Mouse (Mus musculus): ENCODE measurements around the gene Nup88. TPM values are rescaled to one million over a fixed set of nuclear protein-coding genes. Genes with fewer than 3 reads are reported as not detected.
A peak's percentile ranks its signal among the peaks of the same experiment; 100 is the strongest.

The Nup88 gene
- polyA plus RNA-seq, 1 experiment from 2014 or later = 104 TPM

DNA sequence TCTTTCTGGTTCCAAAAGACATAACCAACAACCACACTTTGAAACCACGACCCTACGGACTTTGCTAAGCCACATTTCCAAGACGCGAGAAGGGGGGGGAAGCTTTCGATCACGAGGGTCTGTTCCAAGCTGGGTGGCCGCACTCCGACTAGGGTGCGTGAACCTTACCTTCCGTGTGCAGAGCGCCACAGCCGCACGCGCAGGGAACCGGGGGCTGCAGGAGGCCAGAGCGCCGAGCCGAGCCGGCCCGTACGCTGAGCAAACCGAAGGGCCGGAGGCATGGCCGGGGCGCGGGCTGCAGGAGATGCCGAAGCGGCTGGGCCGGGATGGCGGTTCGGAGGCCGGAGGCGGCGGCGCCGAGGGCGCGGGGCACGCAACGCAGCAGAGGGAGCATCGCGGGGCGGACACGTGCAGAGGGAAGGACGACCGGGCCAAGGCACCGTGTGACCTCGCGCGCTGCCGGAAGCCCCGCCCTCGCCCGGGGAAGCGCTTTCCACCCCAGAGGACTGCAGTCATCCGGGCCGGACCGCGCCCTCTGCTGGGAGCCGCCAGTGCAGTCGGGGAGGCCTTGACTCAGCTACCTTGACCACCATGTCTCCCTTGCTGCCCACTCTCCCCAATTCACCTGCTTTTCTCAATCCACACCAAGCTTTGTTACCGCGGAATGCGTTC lies 12.9 kb upstream of the Nup88 start, which contains the start of gene C1qbp:
Gene C1qbp, minus strand, starts transcription at position 470 of the 672 bp plus-strand sequence.
- ATAC-seq = peak; percentile 96
- H3K27ac ChIP-seq = peak within 1 kb of the TSS; percentile 71
- peaks cover 50% of the 10 kb centered on the region for H3K36me3 ChIP-seq
- H3K4me3 ChIP-seq (replicated peaks) = peak within 1 kb of the TSS; percentile 100
- WGBS = under 1% methylated on average over 64 of the region's 64 CpGs
- H3K4me1 ChIP-seq (replicated peaks) = peaks cover 14% of the 10 kb centered on the region
- H3K9me3 ChIP-seq = no peaks in the 10 kb centered on the region
- peak within 1 kb of the TSS; percentile 56 for H3K4me2 ChIP-seq (replicated peaks)
- peak within 1 kb of the TSS; percentile 99 for H3K9ac ChIP-seq
- no peaks in the 10 kb centered on the region for H3K27me3 ChIP-seq (replicated peaks)

DNA sequence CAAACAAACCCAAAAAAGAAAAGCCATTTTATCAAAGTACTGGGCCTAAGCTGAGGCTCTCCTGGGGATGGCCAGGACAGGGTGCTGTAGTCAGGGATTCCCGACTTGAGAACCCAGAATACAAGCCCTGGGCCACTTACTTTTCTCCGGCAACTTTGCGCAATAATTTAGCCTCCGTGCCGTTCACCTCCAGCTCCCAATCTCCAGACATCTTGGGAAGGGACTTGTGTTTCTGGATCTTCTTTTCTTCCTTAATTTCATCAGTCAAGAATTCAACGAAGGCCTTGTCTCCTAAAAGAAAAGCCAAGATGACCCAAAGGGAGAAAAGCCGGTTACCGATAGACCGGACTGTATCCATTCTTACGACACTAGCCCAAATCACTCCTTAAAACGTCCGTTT lies 12.3 kb upstream of the Nup88 start:
- Histone ChIP-seq H3K4me1 (replicated peaks) (peaks cover 14% of the 10 kb centered on the region), H3K9me3 (no peaks in the 10 kb centered on the region), H3K9ac (peak overlapping the region; percentile 99), H3K36me3 (peaks cover 52% of the 10 kb centered on the region), H3K4me2 (replicated peaks) (peak overlapping the region; percentile 56), H3K27ac (no peak overlapping the region), H3K4me3 (replicated peaks) (peak overlapping the region; percentile 100), H3K27me3 (replicated peaks) (no peaks in the 10 kb centered on the region)
- WGBS = 9% methylated on average over 12 of the region's 12 CpGs
- no peak for ATAC-seq

- Histone ChIP-seq H3K4me3 (replicated peaks) (peak overlapping the region; percentile 11; the same call in 1 of the 2 replicates), H3K27ac (no peak overlapping the region), H3K4me1 (replicated peaks) (peaks cover 14% of the 10 kb centered on the region), H3K4me2 (replicated peaks) (0 out of 2 replicates have a peak overlapping the region, but pooled peaks have one; percentile 56), H3K36me3 (peaks cover 52% of the 10 kb centered on the region), H3K27me3 (replicated peaks) (no peaks in the 10 kb centered on the region), H3K9ac (0 out of 2 replicates have a peak overlapping the region, but pooled peaks have one; percentile 13), H3K9me3 (no peaks in the 10 kb centered on the region)
- 91% methylated on average over 14 of the region's 14 CpGs for WGBS
- no peak for ATAC-seq
These were observed 11.2 kb upstream of the Nup88 start for GRCm38 (mm10) chr11:70980751-70981510.

DNA sequence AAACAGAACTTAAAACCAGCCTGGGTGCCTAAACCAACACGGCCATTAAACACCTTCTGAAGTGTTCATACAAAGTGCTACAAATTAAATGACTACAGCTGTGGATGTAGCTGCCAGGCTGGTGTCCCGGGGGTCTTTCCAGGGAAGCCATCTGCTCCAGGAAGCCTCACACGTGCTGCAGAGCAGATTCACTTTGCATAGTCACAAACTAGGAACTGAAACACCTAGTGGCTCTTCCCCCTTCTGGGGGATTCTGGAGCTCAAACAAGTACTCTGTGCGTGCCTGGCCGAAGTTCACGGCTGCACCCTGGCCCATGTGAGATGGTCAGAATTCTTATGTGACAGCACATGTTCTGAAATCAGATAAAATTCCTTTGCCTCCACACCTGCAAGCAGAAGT lies 10.5 kb upstream of the Nup88 start:
- H3K4me3 ChIP-seq (replicated peaks) = no peak overlapping the region
- WGBS = 83% methylated on average over 6 of the region's 6 CpGs
- H3K27me3 ChIP-seq (replicated peaks) = no peaks in the 10 kb centered on the region
- no peaks in the 10 kb centered on the region for H3K9me3 ChIP-seq
- no peak overlapping the region for H3K27ac ChIP-seq
- peaks cover 49% of the 10 kb centered on the region for H3K36me3 ChIP-seq
- peaks cover 14% of the 10 kb centered on the region for H3K4me1 ChIP-seq (replicated peaks)
- no peak overlapping the region for H3K9ac ChIP-seq
- no peak for ATAC-seq
- no peak overlapping the region for H3K4me2 ChIP-seq (replicated peaks)

DNA sequence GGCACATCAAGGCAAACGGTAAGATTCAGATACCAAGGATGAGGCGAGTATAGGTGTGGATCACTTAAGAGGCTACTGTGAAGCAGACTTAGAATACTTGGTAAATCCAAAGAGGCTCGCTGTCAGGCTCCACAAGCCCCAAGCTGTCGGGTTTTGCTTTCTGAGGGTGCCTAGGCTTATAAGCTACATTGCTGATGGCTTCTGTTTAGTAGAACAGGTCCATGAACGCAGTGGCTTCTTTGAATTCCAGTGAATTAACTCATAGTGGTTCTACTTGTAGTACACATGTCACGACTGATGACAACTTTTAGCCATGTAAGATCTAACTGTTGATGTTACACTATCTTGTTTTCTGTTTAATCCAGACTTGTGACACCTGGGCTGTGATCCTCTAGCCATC lies 7.5 kb upstream of the Nup88 start:
- no peak for ATAC-seq
- H3K27ac ChIP-seq = no peak overlapping the region
- no peaks in the 10 kb centered on the region for H3K27me3 ChIP-seq (replicated peaks)
- peaks cover 52% of the 10 kb centered on the region for H3K36me3 ChIP-seq
- 86% methylated on average over 6 of the region's 6 CpGs for WGBS
- peaks cover 14% of the 10 kb centered on the region for H3K4me1 ChIP-seq (replicated peaks)
- H3K9ac ChIP-seq = no peak overlapping the region
- no peaks in the 10 kb centered on the region for H3K9me3 ChIP-seq
- H3K4me3 ChIP-seq (replicated peaks) = no peak overlapping the region
- no peak overlapping the region for H3K4me2 ChIP-seq (replicated peaks)

DNA sequence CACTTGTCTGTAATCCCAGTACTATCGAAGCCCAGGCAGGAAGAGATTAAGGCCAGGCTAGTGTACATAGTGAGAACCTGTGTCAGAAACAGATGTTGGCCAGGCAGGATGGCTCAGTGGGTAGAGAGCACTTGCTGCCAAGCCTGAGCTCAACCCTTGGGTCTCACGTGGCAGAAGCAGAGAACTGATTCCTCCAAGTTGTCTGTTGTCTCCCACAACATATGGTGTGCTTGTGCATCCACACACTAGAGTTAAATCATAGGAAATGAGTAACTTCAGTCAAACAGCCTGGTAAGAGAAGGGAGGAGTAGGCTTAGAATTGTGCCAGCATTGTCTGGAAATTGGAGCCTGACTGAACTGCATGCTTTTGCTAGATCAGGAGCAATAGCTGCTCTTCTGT lies 5.4 kb upstream of the Nup88 start:
- WGBS = 77% methylated on average over 2 of the region's 2 CpGs
- Histone ChIP-seq H3K36me3 (peaks cover 43% of the 10 kb centered on the region), H3K9me3 (no peaks in the 10 kb centered on the region), H3K27ac (no peak overlapping the region), H3K27me3 (replicated peaks) (no peaks in the 10 kb centered on the region), H3K4me3 (replicated peaks) (no peak overlapping the region), H3K4me2 (replicated peaks) (no peak overlapping the region), H3K9ac (no peak overlapping the region), H3K4me1 (replicated peaks) (peaks cover 5% of the 10 kb centered on the region)
- ATAC-seq = no peak

GRCm38 (mm10) chr11:70973947-70974346 lies 4.2 kb upstream of the Nup88 start:
- no peak for ATAC-seq
- no peaks in the 10 kb centered on the region for H3K27me3 ChIP-seq (replicated peaks)
- H3K4me3 ChIP-seq (replicated peaks) = no peak overlapping the region
- no peak overlapping the region for H3K9ac ChIP-seq
- 71% methylated on average over 4 of the region's 4 CpGs for WGBS
- no peak overlapping the region for H3K4me2 ChIP-seq (replicated peaks)
- H3K36me3 ChIP-seq = peaks cover 32% of the 10 kb centered on the region
- H3K9me3 ChIP-seq = no peaks in the 10 kb centered on the region
- H3K27ac ChIP-seq = no peak overlapping the region
- H3K4me1 ChIP-seq (replicated peaks) = peaks cover 5% of the 10 kb centered on the region

- no peaks in the 10 kb centered on the region for H3K27me3 ChIP-seq (replicated peaks)
- no peak overlapping the region for H3K4me3 ChIP-seq (replicated peaks)
- H3K27ac ChIP-seq = no peak overlapping the region
- H3K9me3 ChIP-seq = no peaks in the 10 kb centered on the region
- H3K4me2 ChIP-seq (replicated peaks) = no peak overlapping the region
- H3K4me1 ChIP-seq (replicated peaks) = peaks cover 12% of the 10 kb centered on the region
- 0 out of 2 replicates have a peak, but pooled peaks cover 20% of the 10 kb centered on the region for H3K36me3 ChIP-seq
- 67% methylated on average over 1 of the region's 1 CpGs for WGBS
- no peak for ATAC-seq
- H3K9ac ChIP-seq = no peak overlapping the region
These were observed 2.8 kb upstream of the Nup88 start for GRCm38 (mm10) chr11:70972586-70972985.

DNA sequence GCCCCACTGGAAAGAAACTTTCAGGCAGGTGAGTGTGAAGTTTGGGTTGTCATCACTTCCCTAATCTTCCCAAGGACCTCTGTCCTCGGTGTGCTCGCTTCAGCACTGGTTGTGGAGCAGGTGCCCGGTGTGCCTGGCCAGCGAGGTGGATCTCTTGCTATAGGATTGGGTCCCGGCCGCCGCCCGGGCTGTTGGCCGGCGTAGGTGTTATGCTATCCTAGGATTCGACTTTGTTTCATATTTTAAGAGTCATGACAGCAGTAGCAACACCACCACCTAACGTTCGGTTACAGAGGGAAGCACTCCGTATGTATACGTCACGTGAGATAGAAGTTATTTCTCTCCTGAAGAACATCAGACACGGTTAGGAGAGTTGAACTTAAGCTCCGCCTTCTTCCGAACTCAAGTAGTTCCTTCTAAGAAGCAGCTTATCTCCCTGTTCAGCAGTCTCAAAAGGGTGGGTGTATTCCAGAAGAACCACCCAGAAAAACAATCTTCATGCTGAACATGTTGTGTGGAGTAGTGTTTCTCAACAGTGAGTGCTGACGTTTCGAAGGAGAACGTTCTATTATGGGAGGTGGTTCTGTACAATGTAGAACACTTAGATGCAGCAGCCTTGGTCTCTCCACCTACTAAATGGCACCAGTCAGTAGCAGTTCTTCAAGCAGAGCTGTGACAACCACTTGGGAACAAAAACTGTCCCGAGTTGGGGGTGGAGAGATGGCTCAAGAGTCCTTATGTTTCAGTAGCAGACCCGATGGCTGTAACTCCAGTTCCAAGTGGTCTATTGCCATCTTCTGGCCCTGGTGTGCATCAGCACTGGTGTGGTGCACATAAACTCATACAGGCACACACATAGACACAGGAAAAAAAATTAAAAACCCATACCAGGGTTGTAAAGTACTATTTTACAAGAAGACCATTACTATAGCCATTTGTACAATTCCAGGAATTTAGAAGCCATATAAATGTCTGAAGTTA lies 1.1 kb upstream of the Nup88 start:
- H3K4me1 ChIP-seq (replicated peaks) = peaks cover 12% of the 10 kb centered on the region
- peak overlapping the region; percentile 79 for H3K27ac ChIP-seq
- H3K4me2 ChIP-seq (replicated peaks) = peak overlapping the region; percentile 76
- peak overlapping the region; percentile 53 for H3K9ac ChIP-seq
- no peaks in the 10 kb centered on the region for H3K9me3 ChIP-seq
- peak; percentile 48 for ATAC-seq
- peaks cover 10% of the 10 kb centered on the region; the same call in 1 of the 2 replicates for H3K36me3 ChIP-seq
- WGBS = 15% methylated on average over 24 of the region's 24 CpGs
- peak overlapping the region; percentile 90 for H3K4me3 ChIP-seq (replicated peaks)
- no peaks in the 10 kb centered on the region for H3K27me3 ChIP-seq (replicated peaks)

DNA sequence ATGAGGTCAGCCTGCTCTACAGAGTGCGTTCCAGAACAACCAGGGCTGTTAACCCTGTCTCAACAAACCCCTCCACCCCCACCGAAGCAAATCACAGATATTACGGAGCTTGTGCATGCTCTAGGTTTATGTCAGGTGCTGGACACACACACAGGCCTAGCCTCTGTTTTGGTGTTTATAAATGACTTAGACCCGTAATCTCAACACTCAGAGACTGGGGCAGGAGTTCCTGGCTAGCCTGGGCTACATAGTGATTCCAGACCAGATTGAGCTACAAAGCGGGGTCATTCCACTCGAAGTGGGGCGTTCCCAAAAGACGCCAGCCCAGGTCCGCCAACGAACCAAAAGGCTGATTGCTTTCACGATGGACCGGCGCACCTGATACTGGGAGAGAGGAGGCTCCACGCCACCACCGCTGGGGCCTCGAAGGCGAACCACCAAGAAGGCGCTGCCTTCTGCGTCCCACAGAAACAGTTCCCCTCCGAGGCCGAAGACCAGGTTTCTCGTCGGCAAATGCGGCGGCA lies 440 bp downstream of the Nup88 start:
- peak; percentile 34 for ATAC-seq
- no peaks in the 10 kb centered on the region for H3K27me3 ChIP-seq (replicated peaks)
- H3K36me3 ChIP-seq = peaks cover 16% of the 10 kb centered on the region; the same call in 1 of the 2 replicates
- H3K4me3 ChIP-seq (replicated peaks) = peak overlapping the region; percentile 90
- no peaks in the 10 kb centered on the region for H3K9me3 ChIP-seq
- H3K4me1 ChIP-seq (replicated peaks) = peaks cover 12% of the 10 kb centered on the region
- H3K27ac ChIP-seq = peak overlapping the region; percentile 85
- H3K9ac ChIP-seq = peak overlapping the region; percentile 90
- WGBS = under 1% methylated on average over 25 of the region's 25 CpGs
- peak overlapping the region; percentile 76 for H3K4me2 ChIP-seq (replicated peaks)

DNA sequence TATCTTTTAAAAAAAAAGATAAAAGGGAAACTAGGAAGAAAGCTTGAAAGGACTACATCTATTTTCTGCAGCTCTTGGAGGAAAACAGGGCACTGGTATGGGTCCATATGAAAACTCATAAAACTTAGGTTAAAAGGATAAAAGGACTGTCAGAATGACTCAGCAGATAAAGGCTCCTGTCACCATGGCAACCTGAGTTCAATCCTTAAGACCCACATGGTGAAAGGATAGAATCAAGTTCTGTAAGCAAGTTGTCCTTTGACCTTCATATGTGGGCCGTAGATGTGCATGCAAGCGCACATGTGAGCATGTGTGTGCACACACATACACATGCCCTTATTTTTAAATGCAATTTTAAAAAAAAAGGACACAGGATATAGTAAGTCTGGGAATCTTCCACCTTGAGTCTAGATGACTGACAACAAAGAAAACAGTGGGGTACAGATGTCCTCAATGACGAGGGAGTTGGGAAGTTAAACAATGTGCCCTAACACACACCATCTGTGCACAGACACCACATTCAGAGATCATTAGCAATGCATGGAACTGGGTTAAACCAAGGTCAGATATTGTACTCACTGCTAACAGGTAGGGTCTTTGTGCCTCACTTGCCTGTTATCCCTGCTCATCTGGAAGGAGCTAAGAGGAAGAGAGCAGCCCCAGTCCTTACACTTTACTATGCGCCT lies 5.4 kb downstream of the Nup88 start:
- Histone ChIP-seq H3K4me1 (replicated peaks) (0 out of 2 replicates have a peak, but pooled peaks cover 8% of the 10 kb centered on the region), H3K36me3 (peaks cover 31% of the 10 kb centered on the region), H3K9me3 (no peaks in the 10 kb centered on the region), H3K27me3 (replicated peaks) (no peaks in the 10 kb centered on the region), H3K9ac (no peak overlapping the region), H3K4me3 (replicated peaks) (no peak overlapping the region), H3K4me2 (replicated peaks) (no peak overlapping the region), H3K27ac (no peak overlapping the region)
- 81% methylated on average over 4 of the region's 4 CpGs for WGBS
- ATAC-seq = no peak
